Mouse (Mus musculus) MEL-GATA-1-ER (cell line): ENCODE measurements around the gene Btbd35f16.
"Not testable (repeated sequence)": the region's sequence is repeated elsewhere in the genome, so short reads cannot be mapped to it uniquely, and the experiment has no call there.

Source experiments
- DNase-seq: peaks from one replicate; pipeline ENCODE4 v3.0.0-alpha.2; 2012; ENCODE audit warnings: low read depth; ENCODE audit errors: extremely low read depth

The Btbd35f16 gene

DNA sequence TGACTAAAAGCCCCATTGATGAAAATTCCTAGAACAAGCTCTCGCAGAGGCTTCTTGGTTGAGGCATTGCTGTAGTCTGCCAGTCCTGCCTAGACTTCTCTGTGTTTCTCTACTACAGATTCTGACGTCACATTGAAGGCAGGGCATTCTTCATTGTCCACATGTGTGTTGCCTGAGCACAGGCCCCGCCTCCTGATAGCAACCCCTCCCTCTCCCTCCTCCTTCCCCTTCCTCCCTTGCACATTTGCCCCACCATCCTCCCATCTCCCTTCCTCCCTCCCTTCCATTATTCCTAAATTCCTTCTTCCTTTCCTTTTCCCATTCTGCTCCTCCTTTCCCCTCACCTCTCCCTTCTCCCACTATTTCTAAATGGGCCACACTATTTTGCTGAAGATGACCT, at the start of gene Btbd35f16:
Gene Btbd35f16 (minus strand): TSS at position 101 of the 400 bp plus-strand sequence.
- DNase-seq: not testable (repeated sequence)
